Mouse (Mus musculus) brain, embryonic 14.5 days (tissue): ENCODE results near the gene Clk2.

Experiments
- CTCF ChIP-seq: fragments of 200-500 bp; IDR thresholded peaks from 2 replicates; pipeline ENCODE4 v1.5.1; 2012; ENCODE audit warnings: inconsistent platforms, mild to moderate bottlenecking, moderate library complexity, borderline replicate concordance; ENCODE audit not compliant: insufficient read depth, insufficient read length; ENCODE audit errors: extremely low read depth
- POLR2A ChIP-seq: fragments of 200-500 bp; IDR thresholded peaks from 2 replicates; pipeline ENCODE4 v1.6.1; 2012; ENCODE audit warnings: mild to moderate bottlenecking, inconsistent platforms, borderline replicate concordance; ENCODE audit not compliant: poor library complexity, insufficient read depth, insufficient read length, severe bottlenecking; ENCODE audit errors: extremely low read depth

GRCm38 (mm10) chr3:89208075-89208657 lies 43.6 kb downstream of the Clk2 start:
- TF ChIP-seq POLR2A (no peak), CTCF (no peak)
